Mouse (Mus musculus) myocyte (in vitro differentiated cells): Measurements from ENCODE around the gene Klhl36. TPM values are rescaled to one million over a fixed set of nuclear protein-coding genes. Genes with fewer than 3 reads are reported as not detected.

ENCODE experiments used
- H3K27me3 ChIP-seq: one replicate; pipeline ENCODE4 v1.6.1; 2011; ENCODE audit not compliant: control insufficient read depth, insufficient read depth, insufficient read length
- H3K36me3 ChIP-seq: one replicate; pipeline ENCODE4 v1.6.1; 2011; ENCODE audit not compliant: control insufficient read depth, insufficient read depth
- H3K4me2 ChIP-seq: one replicate; pipeline ENCODE4 v1.6.1; 2011; ENCODE audit warnings: low read depth, control low read depth
- H3K4me3 ChIP-seq: one replicate; pipeline ENCODE4 v1.5.1; 2011; ENCODE audit warnings: mild to moderate bottlenecking, control low read depth, moderate library complexity
- H3K79me2 ChIP-seq: one replicate; pipeline ENCODE4 v1.6.1; 2011; ENCODE audit not compliant: control insufficient read depth, insufficient read depth
- H3ac ChIP-seq: one replicate; pipeline ENCODE4 v1.6.1; 2011; ENCODE audit not compliant: control insufficient read depth, insufficient read length
- CEBPB ChIP-seq: IDR thresholded peaks from 2 replicates; pipeline ENCODE4 v1.6.1; 2011; ENCODE audit warnings: mild to moderate bottlenecking, moderate library complexity; ENCODE audit not compliant: poor library complexity, insufficient read depth, severe bottlenecking
- E2F4 ChIP-seq: IDR thresholded peaks from one replicate; pipeline ENCODE4 v1.6.1; 2011; ENCODE audit warnings: mild to moderate bottlenecking, control low read depth, moderate library complexity; ENCODE audit not compliant: insufficient read depth
- MAX ChIP-seq: IDR thresholded peaks from one replicate; pipeline ENCODE4 v1.6.1; 2011; ENCODE audit warnings: low read depth, mild to moderate bottlenecking, control low read depth
- MYOD1 ChIP-seq, 3 experiments: IDR thresholded peaks; one replicate each; pipeline ENCODE4 v1.6.1; 2011; ENCODE audit warnings: control low read depth in 2 of 3, low read depth in 2 of 3, mild to moderate bottlenecking in 2 of 3, moderate library complexity in 1 of 3; ENCODE audit not compliant: insufficient read length in 2 of 3, control insufficient read depth in 1 of 3
- MYOG ChIP-seq, 3 experiments: IDR thresholded peaks; one replicate each; pipeline ENCODE4 v1.6.1; 2011; ENCODE audit warnings: control low read depth in 2 of 3, low read depth in 2 of 3, mild to moderate bottlenecking in 2 of 3; ENCODE audit not compliant: insufficient read length in 2 of 3, control insufficient read depth in 1 of 3, insufficient read depth in 1 of 3
- POLR2A ChIP-seq: IDR thresholded peaks from one replicate; pipeline ENCODE4 v1.6.1; 2011; ENCODE audit warnings: low read depth, mild to moderate bottlenecking, control low read depth, moderate library complexity; ENCODE audit not compliant: insufficient read length
- POLR2AphosphoS2 ChIP-seq: IDR thresholded peaks from one replicate; pipeline ENCODE4 v1.6.1; 2011; ENCODE audit warnings: low read depth, control low read depth; ENCODE audit not compliant: insufficient read length
- REST ChIP-seq: IDR thresholded peaks from one replicate; pipeline ENCODE4 v1.6.1; 2011; ENCODE audit warnings: mild to moderate bottlenecking, control low read depth, moderate library complexity; ENCODE audit not compliant: insufficient read depth, insufficient read length
- SRF ChIP-seq: IDR thresholded peaks from one replicate; pipeline ENCODE4 v1.6.1; 2011; ENCODE audit warnings: low read depth; ENCODE audit not compliant: control insufficient read depth, insufficient read length
- TCF12 ChIP-seq: IDR thresholded peaks from one replicate; pipeline ENCODE4 v1.6.1; 2011; ENCODE audit warnings: mild to moderate bottlenecking, control low read depth; ENCODE audit not compliant: poor library complexity, insufficient read depth, severe bottlenecking
- TCF3 ChIP-seq: IDR thresholded peaks from one replicate; pipeline ENCODE4 v1.6.1; 2011; ENCODE audit warnings: low read depth, control low read depth; ENCODE audit not compliant: insufficient read length
- USF1 ChIP-seq: IDR thresholded peaks from one replicate; pipeline ENCODE4 v1.6.1; 2011; ENCODE audit warnings: low read depth, mild to moderate bottlenecking, control low read depth, moderate library complexity
- polyA plus RNA-seq: library from polyadenylated mRNA; unstranded; fragments of >200 nt; fragmentation: generic; extraction: Trizol; gene quantifications from one replicate; pipeline ENCODE4 v1.2.1, GENCODE M21; 2012; ENCODE audit warnings: missing spikeins

The Klhl36 gene
- polyA plus RNA-seq, 1 experiment, result 4.0 TPM

DNA sequence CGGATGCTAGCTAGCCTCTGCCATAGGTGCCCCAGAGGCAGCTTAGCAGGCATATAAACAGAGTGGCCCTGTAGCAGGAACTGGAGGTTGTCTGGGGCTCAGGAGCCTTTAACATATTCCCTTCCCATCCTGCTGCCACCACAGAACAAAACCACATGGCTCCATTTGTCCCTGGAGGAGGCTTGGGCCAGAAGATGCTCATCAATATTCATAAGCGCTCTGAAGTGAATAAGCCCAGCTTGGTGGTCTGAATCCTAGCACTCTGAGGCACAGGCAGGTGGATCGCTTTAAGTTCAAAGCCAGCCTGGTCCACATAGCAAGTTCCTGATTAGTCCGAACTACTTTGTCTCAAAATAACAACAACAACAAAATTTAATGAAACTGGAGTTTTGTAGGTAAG is 25.9 kb downstream of the Klhl36 start:
- Histone ChIP-seq H3ac (no peak overlapping the region), H3K4me3 (no peak overlapping the region), H3K79me2 (no peaks in the 10 kb centered on the region), H3K4me2 (no peak overlapping the region), H3K27me3 (no peaks in the 10 kb centered on the region), H3K36me3 (no peaks in the 10 kb centered on the region)
- TF ChIP-seq MYOG (IDR thresholded peaks at IDR 0.05; ENCODE audit: control insufficient read depth in 1 of 3, insufficient read depth in 1 of 3, insufficient read length in 2 of 3, low read depth in 2 of 3), result no peak
- no peak for TF ChIP-seq TCF12
- TF ChIP-seq SRF, result no peak
- no peak for TF ChIP-seq MYOD1 (IDR thresholded peaks at IDR 0.05; ENCODE audit: control insufficient read depth in 1 of 3, insufficient read length in 2 of 3, low read depth in 2 of 3)
- no peak for TF ChIP-seq REST
- TF ChIP-seq POLR2AphosphoS2, result no peak

DNA sequence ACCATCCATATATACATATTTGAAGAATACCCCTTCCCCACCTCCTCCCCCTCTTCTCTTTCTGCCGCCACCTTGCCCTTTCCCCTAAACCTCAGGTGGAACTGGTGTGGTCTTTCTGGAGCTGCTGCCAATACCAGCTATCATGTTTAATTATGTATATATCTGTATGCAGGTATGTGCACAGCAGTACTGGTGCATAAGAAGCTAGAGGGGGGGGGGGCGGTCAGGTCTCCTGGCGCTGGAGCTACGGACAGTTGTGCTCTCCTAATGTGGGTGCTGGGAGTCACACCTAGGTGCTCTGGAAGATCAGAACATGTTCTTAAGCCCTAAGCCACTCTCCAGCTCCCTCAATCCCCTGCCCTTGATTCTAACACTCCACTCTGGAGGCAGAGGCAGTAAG is 35.0 kb downstream of the Klhl36 start:
- H3K4me3 ChIP-seq, result no peak overlapping the region
- H3ac ChIP-seq, result no peak overlapping the region
- TF ChIP-seq POLR2A, result no peak
- no peak for TF ChIP-seq REST
- no peak for TF ChIP-seq E2F4
- no peak for TF ChIP-seq MYOG (IDR thresholded peaks at IDR 0.05; ENCODE audit: control insufficient read depth in 1 of 3, insufficient read depth in 1 of 3, insufficient read length in 2 of 3, low read depth in 2 of 3)
- no peak for TF ChIP-seq POLR2AphosphoS2
- no peak for TF ChIP-seq USF1
- TF ChIP-seq TCF12, result no peak
- no peak for TF ChIP-seq TCF3
- no peak for TF ChIP-seq MYOD1 (IDR thresholded peaks at IDR 0.05; ENCODE audit: control insufficient read depth in 1 of 3, insufficient read length in 2 of 3, low read depth in 2 of 3)
- no peak for TF ChIP-seq CEBPB
- no peak for TF ChIP-seq SRF
- no peak for TF ChIP-seq MAX
- H3K79me2 ChIP-seq, result no peaks in the 10 kb centered on the region
- peaks cover 9% of the 10 kb centered on the region for H3K27me3 ChIP-seq
- H3K36me3 ChIP-seq, result no peaks in the 10 kb centered on the region
- H3K4me2 ChIP-seq, result no peak overlapping the region

DNA sequence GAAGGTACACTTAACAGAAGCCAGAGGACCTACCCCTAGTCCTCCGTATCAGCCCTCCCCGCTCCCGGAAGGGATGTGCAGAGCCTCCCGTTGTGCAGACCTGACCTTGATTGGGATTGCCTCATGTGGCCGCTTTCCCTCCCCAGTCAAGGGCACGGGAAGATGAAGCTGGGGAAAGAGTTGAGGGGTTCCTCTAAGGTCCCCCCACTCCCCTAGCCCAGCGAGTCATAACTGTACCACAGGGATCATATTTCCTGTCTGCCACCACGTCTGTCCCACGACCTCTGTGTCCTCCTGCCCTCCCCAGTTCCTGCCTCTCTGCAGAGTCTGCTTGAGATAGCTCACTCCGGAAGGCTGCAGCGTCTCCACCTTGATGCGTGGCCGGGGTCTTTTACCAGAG is 35.9 kb downstream of the Klhl36 start:
- no peak for TF ChIP-seq POLR2A
- no peak for TF ChIP-seq TCF12
- no peak for TF ChIP-seq E2F4
- TF ChIP-seq MAX, result no peak
- no peak for TF ChIP-seq USF1
- TF ChIP-seq REST, result no peak
- TF ChIP-seq MYOG (IDR thresholded peaks at IDR 0.05; ENCODE audit: control insufficient read depth in 1 of 3, insufficient read depth in 1 of 3, insufficient read length in 2 of 3, low read depth in 2 of 3), result no peak
- TF ChIP-seq CEBPB, result no peak
- no peak for TF ChIP-seq MYOD1 (IDR thresholded peaks at IDR 0.05; ENCODE audit: control insufficient read depth in 1 of 3, insufficient read length in 2 of 3, low read depth in 2 of 3)
- TF ChIP-seq POLR2AphosphoS2, result no peak
- no peak for TF ChIP-seq SRF
- no peak for TF ChIP-seq TCF3
- Histone ChIP-seq H3K27me3 (peaks cover 9% of the 10 kb centered on the region), H3K36me3 (no peaks in the 10 kb centered on the region), H3ac (no peak overlapping the region), H3K4me3 (no peak overlapping the region), H3K79me2 (no peaks in the 10 kb centered on the region), H3K4me2 (no peak overlapping the region)

DNA sequence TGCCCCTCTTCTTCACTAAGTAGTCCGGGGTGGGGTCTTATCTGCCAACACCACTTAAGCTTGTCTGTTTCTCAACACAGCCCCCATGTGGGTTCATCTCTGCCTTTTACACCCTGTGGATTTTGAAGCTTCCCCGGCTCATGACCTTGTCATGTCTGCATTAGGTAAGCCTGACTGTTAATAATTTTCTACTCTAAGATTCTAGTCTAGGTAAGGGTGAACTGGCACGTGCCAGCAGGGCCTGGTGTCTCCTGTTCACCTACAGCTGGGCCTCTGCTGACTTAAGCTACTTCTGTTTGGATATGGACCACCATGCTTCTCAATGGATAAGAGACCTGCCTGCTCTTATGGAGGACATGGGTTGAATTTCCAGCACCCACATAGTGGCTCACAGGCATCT is 39.3 kb downstream of the Klhl36 start:
- no peak overlapping the region for H3ac ChIP-seq
- no peak overlapping the region for H3K4me3 ChIP-seq
- H3K36me3 ChIP-seq, result no peaks in the 10 kb centered on the region
- TF ChIP-seq REST (no peak), POLR2AphosphoS2 (no peak), MYOD1 (IDR thresholded peaks at IDR 0.05; ENCODE audit: control insufficient read depth in 1 of 3, insufficient read length in 2 of 3, low read depth in 2 of 3) (no peak), TCF3 (no peak)
- no peak overlapping the region for H3K4me2 ChIP-seq
- H3K27me3 ChIP-seq, result peaks cover 9% of the 10 kb centered on the region
- no peaks in the 10 kb centered on the region for H3K79me2 ChIP-seq

DNA sequence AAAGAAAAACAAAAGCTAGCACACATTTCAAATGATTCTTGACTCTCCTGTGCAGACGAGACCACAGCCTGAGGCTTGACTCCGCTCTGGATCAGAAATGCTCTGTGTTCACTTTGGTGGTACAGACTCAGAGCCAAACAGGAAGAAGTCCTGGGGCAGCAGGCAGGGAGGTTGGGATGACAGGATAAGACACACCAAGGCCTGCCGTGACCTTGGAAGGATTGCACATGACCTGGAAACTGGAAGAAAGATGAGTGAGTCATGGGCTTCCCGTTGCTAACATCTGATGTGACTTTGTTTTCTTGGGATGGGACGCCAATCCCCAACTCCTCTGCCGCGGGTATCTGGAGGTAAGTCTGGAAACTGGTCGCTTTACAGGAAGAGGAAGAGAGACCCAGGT is 39.9 kb downstream of the Klhl36 start:
- Histone ChIP-seq H3K27me3 (peaks cover 9% of the 10 kb centered on the region), H3K4me3 (no peak overlapping the region), H3K79me2 (no peaks in the 10 kb centered on the region), H3ac (no peak overlapping the region), H3K4me2 (no peak overlapping the region), H3K36me3 (no peaks in the 10 kb centered on the region)
- no peak for TF ChIP-seq E2F4
